In the genomic region with DNA sequence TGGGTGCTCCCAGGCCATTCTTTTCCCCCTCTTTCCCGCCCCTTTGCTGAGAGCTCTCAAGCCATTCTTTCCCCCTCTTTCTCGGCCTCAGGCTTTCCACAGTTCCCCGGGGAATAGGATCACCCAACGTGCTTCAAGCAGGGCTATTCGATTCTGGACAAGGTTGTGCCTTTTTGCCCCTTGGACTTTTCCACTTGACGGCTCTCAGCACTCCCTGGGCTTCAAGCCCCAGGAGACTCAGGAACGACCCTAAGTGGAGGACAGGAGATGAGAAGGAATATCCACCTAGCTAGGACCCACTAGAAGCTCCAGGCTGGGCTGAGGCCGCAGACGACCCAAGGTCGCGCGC, we compare ENCODE assay signal across 8 mouse cellular contexts. TPM values are rescaled to one million over a fixed set of nuclear protein-coding genes. Genes with fewer than 3 reads are reported as not detected.
DNase-seq lines count a peak whose midpoint lies in the region; ATAC-seq and TF ChIP-seq lines count a peak whose summit lies in the region.

No protein-coding gene starts in this region.

- H3K27me3 ChIP-seq in lung, embryonic 14.5 days (ENCODE audit: insufficient read depth, low read length): no peaks in the 10 kb centered on the region
- no peaks in the 10 kb centered on the region for H3K27me3 ChIP-seq in embryonic facial prominence, embryonic 10.5 days (replicated peaks; ENCODE audit: low read depth, poor library complexity, severe bottlenecking)
- no peaks in the 10 kb centered on the region for H3K27me3 ChIP-seq in hindbrain, embryonic 16.5 days (replicated peaks; ENCODE audit: control insufficient read depth, insufficient read depth, low read length)
- no peaks in the 10 kb centered on the region for H3K27me3 ChIP-seq in midbrain, embryonic 14.5 days (ENCODE audit: control insufficient read depth, insufficient read depth, low read length)

- no peak for DNase-seq in lung, embryonic 14.5 days
- no peak for DNase-seq in lung, postnatal 14 days
- no peak for DNase-seq in embryonic facial prominence, embryonic 10.5 days (ENCODE audit: low spot score)
- peak; percentile 50 for DNase-seq in midbrain, embryonic 14.5 days
- no peak for DNase-seq in urinary bladder, postnatal 4 days (ENCODE audit: low spot score in 2 of 2)
- DNase-seq in c-Kit-positive CD71-positive TER-119-positive erythroid progenitor cells, embryonic 14.5 days (ENCODE audit: low spot score): no peak
- DNase-seq in thymus, postnatal 0 days (ENCODE audit: low spot score): no peak

- peak overlapping the region; percentile 95 for H3K4me2 ChIP-seq in lung, embryonic 14.5 days
- peak overlapping the region; percentile 69 for H3K4me2 ChIP-seq in hindbrain, embryonic 16.5 days (ENCODE audit: low read length)
- peak overlapping the region; percentile 65 for H3K4me2 ChIP-seq in midbrain, embryonic 14.5 days (ENCODE audit: low read length)

- H3K9ac ChIP-seq in lung, embryonic 14.5 days: peak overlapping the region; percentile 82
- peak overlapping the region; percentile 94 for H3K9ac ChIP-seq in hindbrain, embryonic 16.5 days (ENCODE audit: low read depth, low read length)
- H3K9ac ChIP-seq in midbrain, embryonic 14.5 days (replicated peaks; ENCODE audit: low read length): peak overlapping the region; percentile 80

- no peaks in the 10 kb centered on the region for H3K9me3 ChIP-seq in lung, embryonic 14.5 days (ENCODE audit: low read depth, low read length)
- H3K9me3 ChIP-seq in embryonic facial prominence, embryonic 10.5 days: no peaks in the 10 kb centered on the region
- H3K9me3 ChIP-seq in hindbrain, embryonic 16.5 days (ENCODE audit: control insufficient read depth, low read length): no peaks in the 10 kb centered on the region
- H3K9me3 ChIP-seq in midbrain, embryonic 14.5 days (ENCODE audit: control insufficient read depth, low read length): no peaks in the 10 kb centered on the region

- WGBS in lung, embryonic 14.5 days: 1% methylated on average over 12 of the region's 12 CpGs
- under 1% methylated on average over 12 of the region's 12 CpGs for WGBS in embryonic facial prominence, embryonic 10.5 days
- WGBS in hindbrain, embryonic 16.5 days: 0% methylated on average over 12 of the region's 12 CpGs
- whole genome bisulfite sequencing in midbrain, embryonic 14.5 days: 2% methylated on average over 12 of the region's 12 CpGs

- no peak for ATAC-seq in lung, embryonic 14.5 days (ENCODE audit: insufficient read depth)
- no peak for ATAC-seq in hindbrain, embryonic 16.5 days
- ATAC-seq in midbrain, embryonic 14.5 days (ENCODE audit: low FRiP score, low TSS enrichment): no peak; the same call in 1 of the 2 replicates

- H3K27ac ChIP-seq in lung, embryonic 14.5 days (ENCODE audit: low read depth): peak overlapping the region; percentile 99
- peak overlapping the region; percentile 93 for H3K27ac ChIP-seq in embryonic facial prominence, embryonic 10.5 days (replicated peaks)
- H3K27ac ChIP-seq in hindbrain, embryonic 16.5 days (ENCODE audit: low read depth, low read length): peak overlapping the region; percentile 98
- H3K27ac ChIP-seq in midbrain, embryonic 14.5 days (replicated peaks; ENCODE audit: low read depth, low read length): peak overlapping the region; percentile 88

- peaks cover 28% of the 10 kb centered on the region for H3K36me3 ChIP-seq in lung, embryonic 14.5 days (ENCODE audit: insufficient read depth)
- H3K36me3 ChIP-seq in embryonic facial prominence, embryonic 10.5 days (replicated peaks): peaks cover 40% of the 10 kb centered on the region
- H3K36me3 ChIP-seq in hindbrain, embryonic 16.5 days (ENCODE audit: control insufficient read depth, insufficient read depth, low read length): peaks cover 8% of the 10 kb centered on the region
- H3K36me3 ChIP-seq in midbrain, embryonic 14.5 days (ENCODE audit: control insufficient read depth, insufficient read depth, low read length): peaks cover 25% of the 10 kb centered on the region

- peak overlapping the region; percentile 66 for H3K4me3 ChIP-seq in lung, embryonic 14.5 days (ENCODE audit: low read depth, low read length)
- peak overlapping the region; percentile 81 for H3K4me3 ChIP-seq in embryonic facial prominence, embryonic 10.5 days
- H3K4me3 ChIP-seq in hindbrain, embryonic 16.5 days (ENCODE audit: low read length): peak overlapping the region; percentile 89
- H3K4me3 ChIP-seq in midbrain, embryonic 14.5 days (replicated peaks; ENCODE audit: low read depth, low read length): peak overlapping the region; percentile 64

- H3K4me1 ChIP-seq in lung, embryonic 14.5 days (ENCODE audit: insufficient read depth): 0 out of 2 replicates have a peak, but pooled peaks cover 6% of the 10 kb centered on the region
- H3K4me1 ChIP-seq in embryonic facial prominence, embryonic 10.5 days: peaks cover 37% of the 10 kb centered on the region
- peaks cover 23% of the 10 kb centered on the region for H3K4me1 ChIP-seq in hindbrain, embryonic 16.5 days (ENCODE audit: control insufficient read depth, insufficient read depth, low read depth, low read length)
- H3K4me1 ChIP-seq in midbrain, embryonic 14.5 days (ENCODE audit: control insufficient read depth, insufficient read depth, low read length): peaks cover 19% of the 10 kb centered on the region

- TF ChIP-seq CTCF in lung, embryonic 14.5 days (IDR thresholded peaks at IDR 0.05; ENCODE audit: low read depth): no peak

RNA-seq across cellular contexts. Expression of a gene that starts 0.7 kb away (rescaled TPM):
- polyA plus RNA-seq in lung, embryonic 14.5 days (2014; fragmentation: Nextera tagmentation; extraction: Ambion mirVana): 188 and 202 TPM in 2 replicates
- polyA plus RNA-seq in embryonic facial prominence, embryonic 10.5 days (2016; fragmentation: Nextera tagmentation; extraction: Ambion mirVana): 297 and 303 TPM in 2 replicates
- 114 and 124 TPM in 2 replicates for polyA plus RNA-seq in hindbrain, embryonic 16.5 days (2015; fragmentation: Nextera tagmentation; extraction: Ambion mirVana)
- polyA plus RNA-seq in midbrain, embryonic 14.5 days (2014; fragmentation: Nextera tagmentation; extraction: Ambion mirVana): 126 and 140 TPM in 2 replicates
- 149 and 167 TPM in 2 replicates for polyA plus RNA-seq in thymus, postnatal 0 days (2015; fragmentation: Nextera tagmentation; extraction: Ambion mirVana)

RNA-seq across cellular contexts. Expression of a gene that starts 1.1 kb away (rescaled TPM):
- 30.8 and 32.6 TPM in 2 replicates for polyA plus RNA-seq in lung, embryonic 14.5 days (2014; fragmentation: Nextera tagmentation; extraction: Ambion mirVana)
- polyA plus RNA-seq in embryonic facial prominence, embryonic 10.5 days (2016; fragmentation: Nextera tagmentation; extraction: Ambion mirVana): 30.0 and 31.9 TPM in 2 replicates
- polyA plus RNA-seq in hindbrain, embryonic 16.5 days (2015; fragmentation: Nextera tagmentation; extraction: Ambion mirVana): 15.4 and 19.8 TPM in 2 replicates
- polyA plus RNA-seq in midbrain, embryonic 14.5 days (2014; fragmentation: Nextera tagmentation; extraction: Ambion mirVana): 22.4 and 31.5 TPM in 2 replicates
- 17.5 and 18.2 TPM in 2 replicates for polyA plus RNA-seq in thymus, postnatal 0 days (2015; fragmentation: Nextera tagmentation; extraction: Ambion mirVana)

RNA-seq across cellular contexts. Expression of a gene that starts 43.4 kb away (rescaled TPM):
- 0.50 and 0.69 TPM in 2 replicates for polyA plus RNA-seq in lung, embryonic 14.5 days (2014; fragmentation: Nextera tagmentation; extraction: Ambion mirVana)
- polyA plus RNA-seq in embryonic facial prominence, embryonic 10.5 days (2016; fragmentation: Nextera tagmentation; extraction: Ambion mirVana): 1.6 and 2.3 TPM in 2 replicates
- 38.9 and 44.7 TPM in 2 replicates for polyA plus RNA-seq in hindbrain, embryonic 16.5 days (2015; fragmentation: Nextera tagmentation; extraction: Ambion mirVana)
- polyA plus RNA-seq in midbrain, embryonic 14.5 days (2014; fragmentation: Nextera tagmentation; extraction: Ambion mirVana): 30.4 and 32.9 TPM in 2 replicates
- 0.41 and 0.86 TPM in 2 replicates for polyA plus RNA-seq in thymus, postnatal 0 days (2015; fragmentation: Nextera tagmentation; extraction: Ambion mirVana)

RNA-seq across cellular contexts. Expression of a gene that starts 44.7 kb away (rescaled TPM):
- 1.8 and 1.9 TPM in 2 replicates for polyA plus RNA-seq in lung, embryonic 14.5 days (2014; fragmentation: Nextera tagmentation; extraction: Ambion mirVana)
- polyA plus RNA-seq in embryonic facial prominence, embryonic 10.5 days (2016; fragmentation: Nextera tagmentation; extraction: Ambion mirVana): 1.5 and 2.3 TPM in 2 replicates
- polyA plus RNA-seq in hindbrain, embryonic 16.5 days (2015; fragmentation: Nextera tagmentation; extraction: Ambion mirVana): 0.69 and 2.1 TPM in 2 replicates
- 2.3 and 2.6 TPM in 2 replicates for polyA plus RNA-seq in midbrain, embryonic 14.5 days (2014; fragmentation: Nextera tagmentation; extraction: Ambion mirVana)
- 0.90 and 1.5 TPM in 2 replicates for polyA plus RNA-seq in thymus, postnatal 0 days (2015; fragmentation: Nextera tagmentation; extraction: Ambion mirVana)
